Mouse (Mus musculus) thymus, postnatal 36 days (tissue): ENCODE measurements around the gene Cyb561.

Source experiments
- DNase-seq, 2 experiments: peaks; one replicate each; pipeline ENCODE4 v3.0.0; 2022; ENCODE audit warnings: mixed read lengths in 2 of 2

Cyb561 gene

GRCm38 (mm10) chr11:105951601-105952044 lies 1.5 kb downstream of the Cyb561 start:
- DNase-seq: no peak

- DNase-seq: no peak
These were observed 2.6 kb downstream of the Cyb561 start for GRCm38 (mm10) chr11:105950519-105950918.

- no peak for DNase-seq
These were observed 4.9 kb downstream of the Cyb561 start for GRCm38 (mm10) chr11:105948255-105948654.

- DNase-seq: no peak
These were observed 6.4 kb downstream of the Cyb561 start for GRCm38 (mm10) chr11:105946694-105947154.

GRCm38 (mm10) chr11:105944770-105945672 lies 8.1 kb downstream of the Cyb561 start:
- no peak for DNase-seq

GRCm38 (mm10) chr11:105944126-105944621 lies 9.0 kb downstream of the Cyb561 start:
- DNase-seq: peak; percentile 56 to 73

- no peak for DNase-seq
These were observed 9.7 kb downstream of the Cyb561 start for GRCm38 (mm10) chr11:105943133-105944102.

- no peak for DNase-seq
These were observed 11.2 kb downstream of the Cyb561 start for GRCm38 (mm10) chr11:105941973-105942372.

- DNase-seq: no peak
These were observed 14.4 kb downstream of the Cyb561 start for GRCm38 (mm10) chr11:105938771-105939170.

GRCm38 (mm10) chr11:105936974-105937373 lies 16.2 kb downstream of the Cyb561 start:
- DNase-seq: no peak

- DNase-seq: no peak
These were observed 16.9 kb downstream of the Cyb561 start for GRCm38 (mm10) chr11:105936200-105936599.

- DNase-seq: no peak
These were observed 17.6 kb downstream of the Cyb561 start for GRCm38 (mm10) chr11:105935496-105935895.

- no peak for DNase-seq
These were observed 18.3 kb downstream of the Cyb561 start for GRCm38 (mm10) chr11:105934816-105935215.

GRCm38 (mm10) chr11:105934303-105934711 lies 18.8 kb downstream of the Cyb561 start:
- no peak for DNase-seq

- no peak for DNase-seq
These were observed 19.4 kb downstream of the Cyb561 start for GRCm38 (mm10) chr11:105933746-105934145.

GRCm38 (mm10) chr11:105931380-105931779 lies 21.8 kb downstream of the Cyb561 start:
- DNase-seq: no peak

- no peak for DNase-seq
These were observed 25.0 kb downstream of the Cyb561 start for GRCm38 (mm10) chr11:105928171-105928570.

- peak; percentile 49 for DNase-seq
These were observed 25.8 kb downstream of the Cyb561 start for GRCm38 (mm10) chr11:105927065-105928030.

- DNase-seq: no peak
These were observed 30.1 kb downstream of the Cyb561 start for GRCm38 (mm10) chr11:105922769-105923663.

- DNase-seq: no peak
These were observed 31.9 kb downstream of the Cyb561 start for GRCm38 (mm10) chr11:105921275-105921674.

GRCm38 (mm10) chr11:105920836-105921235 lies 32.3 kb downstream of the Cyb561 start:
- DNase-seq: no peak
